Mouse (Mus musculus) gastrocnemius, adult 8-10 months (tissue): Measurements from ENCODE around the gene Rnf220. TPM values are rescaled to one million over a fixed set of nuclear protein-coding genes. Genes with fewer than 3 reads are reported as not detected.

Source experiments
- DNase-seq, 2 experiments: peaks; one replicate each; pipeline ENCODE4 v3.0.0; 2022; ENCODE audit warnings: low spot score in 2 of 2
- total RNA-seq, 4 experiments: library from RNA; stranded (reverse); gene quantifications; 2 replicates each; pipeline ENCODE4 v1.2.4; 2022

Gene Rnf220
- total RNA-seq: 10 to 100 TPM; 51.7 to 56.6 (median 52.0) TPM

DNA sequence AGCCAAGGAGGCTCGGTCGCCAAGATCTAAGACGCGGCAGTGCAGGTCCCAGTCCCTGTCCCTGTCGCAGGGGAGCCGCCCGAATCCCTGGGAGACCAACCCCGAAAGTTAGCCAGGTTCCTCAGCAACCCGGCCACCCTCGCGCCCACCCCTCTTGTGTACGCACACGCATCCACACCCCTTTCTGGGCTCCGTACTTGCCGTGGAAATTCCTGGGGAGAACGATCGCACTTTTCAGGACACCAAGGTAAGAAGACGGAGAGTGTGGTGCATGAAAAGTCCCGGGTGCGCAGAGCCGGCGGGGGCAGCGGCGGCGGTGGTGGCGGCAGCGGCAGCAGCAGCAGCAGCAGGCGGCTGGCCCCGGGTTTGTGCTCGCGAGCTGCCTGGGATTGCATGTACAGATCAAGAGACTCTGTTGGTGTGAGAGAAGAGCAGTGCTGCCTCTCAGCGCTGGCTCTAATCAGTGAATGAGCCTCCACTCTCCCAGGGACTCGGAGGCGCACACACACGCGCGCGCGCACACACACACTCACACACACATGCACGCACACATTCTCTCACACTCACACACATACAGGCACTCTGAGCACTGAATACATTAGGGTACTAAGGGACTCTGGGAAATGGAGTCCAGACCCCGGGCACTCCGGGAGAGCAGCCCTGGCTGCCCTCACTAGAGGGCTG, at the start of gene Rnf220:
Rnf220 (minus strand) TSS at position 571 of the 684 bp plus-strand sequence.
- DNase-seq: no peak

- no peak for DNase-seq
These were observed 49.8 kb upstream of the Rnf220 start for GRCm38 (mm10) chr4:117546616-117547015.

- DNase-seq: no peak
These were observed 48.6 kb upstream of the Rnf220 start for GRCm38 (mm10) chr4:117545448-117545847.

DNA sequence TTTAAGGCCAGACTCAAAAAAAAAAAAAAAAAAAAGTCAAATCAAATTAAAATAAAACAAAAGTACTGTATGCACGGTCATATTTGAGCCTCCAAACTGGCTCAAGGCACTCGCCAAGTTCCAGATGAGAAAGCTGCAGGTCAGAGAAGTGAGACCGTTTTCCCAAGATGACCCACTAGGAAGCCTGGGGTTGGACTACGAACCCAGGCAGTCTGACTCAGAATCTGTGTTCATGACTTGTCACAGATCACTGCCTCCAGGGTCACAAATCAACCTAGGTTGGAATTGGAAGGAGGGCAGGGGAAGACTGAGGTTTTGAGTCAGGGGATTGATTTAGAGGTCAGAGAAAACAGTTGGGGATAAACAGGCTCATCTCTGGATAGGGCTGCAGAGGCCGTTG, 43.7 kb upstream of the Rnf220 start:
- no peak for DNase-seq

- no peak for DNase-seq
These were observed 42.6 kb upstream of the Rnf220 start for GRCm38 (mm10) chr4:117539329-117539980.

DNA sequence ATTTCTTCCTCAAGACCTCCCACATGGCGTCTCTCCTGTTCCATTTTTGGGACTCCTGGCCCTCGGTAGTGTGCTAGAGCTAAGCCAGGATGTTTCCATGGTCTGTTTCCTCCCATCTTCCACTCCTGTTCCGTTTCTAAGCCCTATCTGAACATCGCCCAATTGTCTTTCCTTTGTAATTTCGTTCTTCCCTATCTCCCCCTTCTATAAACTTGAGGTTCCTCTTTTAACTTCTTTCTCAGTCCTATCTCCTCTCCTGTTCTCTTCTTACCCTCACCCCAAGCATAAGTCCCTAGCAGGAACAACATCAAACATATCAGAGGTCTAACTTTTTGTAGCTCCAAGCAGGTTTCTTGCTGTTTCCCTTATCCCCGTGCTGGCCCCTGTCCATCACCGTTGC, 40.1 kb upstream of the Rnf220 start:
- DNase-seq: no peak

GRCm38 (mm10) chr4:117535496-117536200, 38.8 kb upstream of the Rnf220 start:
- no peak for DNase-seq

- no peak for DNase-seq
These were observed 33.0 kb upstream of the Rnf220 start for GRCm38 (mm10) chr4:117529843-117530242.

DNA sequence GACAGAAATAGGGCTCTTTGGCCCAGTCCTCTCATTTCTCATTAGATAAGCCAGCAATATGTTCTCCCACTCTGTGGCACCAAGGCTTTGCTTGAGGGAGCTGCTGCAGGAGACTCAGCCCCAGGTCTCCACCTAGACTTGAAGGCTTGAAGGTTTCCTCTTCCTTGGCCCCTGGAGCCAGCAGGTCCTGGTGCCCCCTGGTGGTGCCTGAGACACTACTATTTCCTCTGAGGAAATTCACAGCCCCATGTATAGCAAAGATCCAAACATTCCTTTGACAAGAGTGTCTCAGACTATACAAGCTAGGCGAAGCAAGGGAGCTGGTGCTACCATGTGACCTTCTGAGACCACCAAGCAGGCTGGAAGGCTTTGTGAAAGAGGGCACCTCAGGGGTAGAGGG, 31.1 kb upstream of the Rnf220 start:
- no peak for DNase-seq

DNA sequence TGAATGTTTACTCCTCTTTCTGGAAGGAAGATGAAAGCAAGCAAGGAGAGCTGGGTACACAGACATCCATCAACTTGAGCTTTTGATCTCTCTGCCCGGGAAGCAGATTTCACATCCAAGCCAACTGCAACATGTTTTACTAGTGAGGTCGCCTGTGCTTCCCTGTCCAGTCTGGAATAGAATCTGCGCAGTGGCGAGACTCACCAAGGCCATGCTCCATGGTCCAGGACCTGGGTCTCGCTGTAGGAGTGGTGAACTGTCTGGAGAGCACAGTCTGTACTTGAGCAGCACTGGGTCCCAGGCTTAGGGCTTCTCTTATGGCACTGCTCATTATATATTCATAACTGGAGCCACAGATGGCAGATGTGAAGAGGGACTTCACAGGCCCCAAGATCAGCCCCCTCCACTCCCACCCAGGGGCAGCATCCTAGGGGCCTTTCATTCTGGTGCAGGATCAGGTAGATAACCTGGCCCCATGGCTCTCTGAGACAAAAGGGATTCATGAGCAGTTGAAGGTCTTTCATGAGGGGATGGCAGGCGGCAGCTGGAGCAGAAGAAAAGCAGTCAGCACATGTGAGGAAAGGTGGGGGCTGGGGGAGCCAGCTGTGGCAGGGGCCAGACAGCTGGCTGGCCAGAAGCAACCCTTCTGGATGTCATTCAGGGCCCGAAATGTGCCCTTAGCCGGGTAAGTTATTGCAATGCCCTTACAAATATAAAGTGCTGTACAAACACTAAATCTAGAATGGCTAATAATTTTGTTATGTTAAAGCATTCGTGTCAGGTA, 30.5 kb upstream of the Rnf220 start:
- no peak for DNase-seq

DNA sequence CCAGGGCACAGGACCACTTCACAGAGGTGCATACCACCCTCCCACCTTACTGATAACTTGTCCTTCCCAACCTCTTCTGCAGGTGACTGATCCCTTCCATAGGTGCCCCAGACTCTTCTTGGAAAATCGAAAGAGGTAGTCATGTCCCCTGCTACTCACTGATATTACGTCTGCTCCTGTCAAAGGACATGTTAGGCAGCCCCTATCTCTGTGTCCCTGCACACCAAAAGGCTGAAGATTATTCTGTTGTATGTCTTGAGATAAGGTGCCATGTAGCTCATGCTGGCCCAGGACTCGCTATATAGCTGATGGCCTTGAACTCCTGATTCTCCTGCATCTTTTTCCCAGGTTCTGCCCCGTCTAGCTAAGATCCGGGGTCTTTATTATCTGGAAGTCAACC, 29.1 kb upstream of the Rnf220 start:
- no peak for DNase-seq

GRCm38 (mm10) chr4:117521350-117521749, 24.5 kb upstream of the Rnf220 start:
- no peak for DNase-seq

DNA sequence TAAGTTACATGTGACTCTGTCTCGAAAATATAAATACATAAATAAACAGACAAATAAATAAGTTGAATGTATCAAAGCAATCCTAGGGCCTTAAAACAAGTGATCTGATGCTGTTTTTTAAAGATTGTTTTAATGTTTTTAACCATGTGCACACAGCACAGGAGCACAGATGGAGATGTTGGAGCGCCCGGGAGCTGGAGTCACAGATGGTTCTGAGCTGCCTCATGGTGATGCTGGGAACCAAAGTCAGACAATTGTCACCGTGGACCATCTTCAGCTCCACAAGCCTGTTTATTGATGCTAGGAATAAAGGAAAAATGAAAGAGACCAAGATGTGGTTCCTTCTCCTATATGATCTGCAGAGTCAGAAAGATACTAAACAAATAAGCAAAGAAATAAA, 21.4 kb upstream of the Rnf220 start:
- DNase-seq: no peak

GRCm38 (mm10) chr4:117499043-117499442, 2.2 kb upstream of the Rnf220 start:
- no peak for DNase-seq

DNA sequence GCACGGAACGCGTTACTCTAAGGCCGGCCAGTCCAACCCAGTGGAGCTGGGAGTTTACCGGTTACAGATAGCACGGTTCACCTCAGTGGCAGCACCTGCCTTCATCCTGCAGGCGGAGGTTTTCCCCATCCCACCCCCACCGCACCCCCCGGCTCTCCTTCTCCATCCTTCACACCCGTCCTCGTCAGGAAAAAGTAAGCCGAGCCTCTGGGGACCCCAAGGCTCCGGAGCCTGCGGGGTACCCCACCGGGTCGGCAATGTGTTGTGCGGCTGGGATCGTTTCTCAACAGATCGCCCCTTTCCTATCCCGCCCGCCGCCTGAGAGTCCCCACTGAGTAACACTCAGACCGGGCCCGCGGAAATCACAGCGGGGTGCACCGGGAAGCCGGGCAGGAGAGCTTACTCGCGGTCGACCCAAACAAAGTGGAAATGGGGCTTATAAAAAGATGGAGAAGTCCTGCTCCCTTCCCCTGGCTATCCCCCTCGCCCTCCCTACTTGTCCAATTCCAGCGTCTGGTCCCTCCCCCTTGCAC, 917 bp downstream of the Rnf220 start:
- DNase-seq: no peak

DNA sequence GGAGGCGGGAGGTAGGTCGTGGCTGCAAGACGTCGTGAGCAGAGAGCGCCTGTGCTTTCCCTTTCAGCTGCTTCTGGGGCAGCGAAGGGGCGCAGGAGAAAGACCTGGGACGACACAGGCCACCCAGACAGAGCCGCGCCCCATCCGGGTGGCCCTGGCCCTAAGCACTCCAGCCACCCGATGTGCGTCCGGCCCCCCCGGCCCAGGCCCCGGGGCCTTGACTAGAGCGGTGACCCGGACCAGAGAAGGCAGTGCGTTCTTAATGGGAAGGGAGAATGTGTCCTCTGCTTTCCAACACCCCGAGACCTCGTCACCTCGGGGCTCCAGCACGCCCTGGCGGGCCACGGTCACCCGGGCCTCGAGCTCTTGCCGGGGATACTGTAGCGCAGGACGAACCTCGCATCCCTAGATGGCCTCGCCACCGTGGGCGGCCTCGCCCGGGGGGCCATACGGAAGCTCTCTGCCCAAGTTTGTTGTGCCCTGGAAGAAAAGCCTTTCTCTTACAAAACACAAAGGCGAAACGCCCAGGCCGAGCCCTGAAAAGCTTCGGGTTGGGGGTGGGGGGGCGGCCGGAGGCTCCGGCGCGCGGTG, 1.8 kb downstream of the Rnf220 start:
- DNase-seq: no peak

DNA sequence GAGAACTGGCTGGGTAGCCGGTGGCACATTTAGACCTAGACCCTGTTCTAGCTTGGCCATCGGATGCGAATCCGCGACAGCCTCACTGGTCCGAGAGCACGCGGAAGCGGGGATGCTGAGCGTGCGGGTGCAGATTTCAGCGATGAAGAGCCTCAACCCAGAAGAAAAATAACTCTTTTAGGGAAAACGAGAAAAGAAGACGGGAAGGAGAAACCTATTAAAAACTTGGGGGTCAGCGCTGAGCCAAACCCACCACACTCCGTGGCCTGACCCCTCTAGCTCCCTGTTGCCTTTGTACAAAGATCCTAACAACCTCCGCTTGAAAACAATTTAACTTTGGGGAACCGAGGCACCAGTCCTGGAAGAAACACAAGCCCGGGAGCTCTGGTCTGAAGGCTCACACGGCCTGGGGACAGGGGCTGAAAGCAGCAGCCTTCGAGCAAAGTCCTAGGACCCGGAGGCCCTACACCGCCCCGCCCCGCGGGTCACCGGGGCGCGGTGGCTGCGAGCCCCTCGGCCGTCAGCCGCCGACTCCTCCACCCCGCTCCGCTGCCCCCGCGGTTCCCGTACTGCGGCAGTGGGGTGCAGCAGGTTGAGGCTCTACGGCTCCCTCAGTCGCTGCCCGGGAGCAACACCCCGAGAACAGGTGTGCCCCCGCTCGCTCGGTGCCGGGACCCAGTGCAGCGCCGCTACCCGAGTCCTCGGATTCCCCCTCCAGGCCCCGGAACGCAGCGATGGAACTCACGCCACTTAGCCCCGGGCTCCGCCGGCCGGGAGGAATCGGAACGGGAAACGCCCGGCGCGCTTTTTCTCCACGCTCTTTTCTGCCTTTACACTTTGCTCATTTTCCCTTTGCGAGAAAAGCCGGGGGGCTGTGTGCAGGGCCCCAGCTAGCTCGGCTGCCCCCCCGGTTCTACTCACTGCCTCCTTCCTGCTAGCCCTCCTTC, 2.7 kb downstream of the Rnf220 start:
- no peak for DNase-seq

DNA sequence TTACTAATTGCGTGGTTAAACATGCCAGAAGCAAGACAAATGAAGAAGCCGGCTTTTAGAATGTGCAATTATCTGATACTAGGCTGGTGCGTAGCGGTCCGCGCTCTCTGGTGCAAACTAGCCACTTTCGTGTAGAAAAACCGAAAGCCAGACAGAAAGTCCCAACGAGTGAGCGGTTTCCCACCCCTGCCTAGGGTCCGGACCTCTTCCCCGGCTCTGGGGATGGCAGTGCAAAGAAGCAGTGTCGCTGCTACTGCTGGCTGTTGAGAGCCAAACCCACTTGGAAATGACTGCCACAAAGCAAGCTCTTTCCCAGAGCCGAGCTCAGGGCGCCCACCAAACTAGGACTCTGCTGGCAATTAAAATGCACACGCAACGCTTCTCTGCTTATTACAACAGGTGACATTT, 3.7 kb downstream of the Rnf220 start:
- no peak for DNase-seq

- no peak for DNase-seq
These were observed 5.0 kb downstream of the Rnf220 start for GRCm38 (mm10) chr4:117491840-117492239.

DNA sequence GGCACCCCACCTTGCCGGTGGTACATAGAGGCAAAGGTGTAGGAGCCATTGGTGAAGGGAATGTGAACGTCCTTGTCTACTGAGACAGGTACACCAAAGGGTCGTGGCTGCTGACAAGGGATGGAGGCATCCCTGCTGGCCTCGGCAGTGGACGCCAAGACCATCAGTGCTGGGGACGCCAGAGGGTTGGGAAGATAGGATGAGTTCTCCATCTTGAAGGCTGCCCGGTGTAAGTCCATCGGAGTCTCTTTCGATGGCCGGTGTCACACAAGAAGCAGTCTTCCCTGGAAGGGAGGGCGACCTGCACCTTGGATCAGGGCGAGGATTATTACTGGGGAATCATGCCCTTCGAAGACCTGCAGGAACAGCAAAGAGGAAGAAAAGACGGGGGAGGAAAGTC, 6.9 kb downstream of the Rnf220 start:
- no peak for DNase-seq
